Mouse (Mus musculus) right cerebral cortex, adult 18-20 months (tissue): Measurements from ENCODE around the gene Supt4a.

Experiments used
- DNase-seq: peaks from one replicate; pipeline ENCODE4 v3.0.0; 2022; ENCODE audit warnings: mixed read lengths

The Supt4a gene

DNA sequence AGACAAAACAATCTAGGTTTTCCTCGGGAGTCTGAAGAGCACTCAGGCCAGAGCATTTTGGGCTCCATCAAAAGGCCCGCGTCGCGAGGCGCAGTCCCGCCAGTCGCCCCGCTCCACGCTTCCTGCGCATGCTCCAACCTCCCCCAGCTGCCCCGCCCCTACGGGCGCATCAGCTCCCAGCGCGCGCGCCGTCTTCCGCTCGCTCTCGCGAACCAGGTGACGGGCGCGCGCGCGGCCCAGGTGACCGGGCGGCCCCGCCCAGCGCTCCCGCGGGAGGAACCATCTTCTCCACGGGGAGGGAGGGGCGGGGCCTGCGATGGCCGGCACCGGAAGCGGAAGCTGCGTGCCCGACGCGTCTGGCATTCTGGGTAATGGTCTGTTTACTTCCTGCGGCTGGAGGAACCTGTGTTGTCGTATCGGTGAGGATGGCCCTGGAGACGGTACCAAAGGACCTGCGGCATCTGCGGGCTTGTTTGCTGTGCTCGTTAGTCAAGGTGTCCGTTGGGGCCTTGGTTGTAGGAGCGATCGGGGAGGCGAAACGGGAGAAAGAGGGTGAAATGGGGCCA, at the start of gene Supt4a:
Gene Supt4a (plus strand): TSS at position 378 of the 566 bp plus-strand sequence.
- peak; percentile 96 for DNase-seq

DNA sequence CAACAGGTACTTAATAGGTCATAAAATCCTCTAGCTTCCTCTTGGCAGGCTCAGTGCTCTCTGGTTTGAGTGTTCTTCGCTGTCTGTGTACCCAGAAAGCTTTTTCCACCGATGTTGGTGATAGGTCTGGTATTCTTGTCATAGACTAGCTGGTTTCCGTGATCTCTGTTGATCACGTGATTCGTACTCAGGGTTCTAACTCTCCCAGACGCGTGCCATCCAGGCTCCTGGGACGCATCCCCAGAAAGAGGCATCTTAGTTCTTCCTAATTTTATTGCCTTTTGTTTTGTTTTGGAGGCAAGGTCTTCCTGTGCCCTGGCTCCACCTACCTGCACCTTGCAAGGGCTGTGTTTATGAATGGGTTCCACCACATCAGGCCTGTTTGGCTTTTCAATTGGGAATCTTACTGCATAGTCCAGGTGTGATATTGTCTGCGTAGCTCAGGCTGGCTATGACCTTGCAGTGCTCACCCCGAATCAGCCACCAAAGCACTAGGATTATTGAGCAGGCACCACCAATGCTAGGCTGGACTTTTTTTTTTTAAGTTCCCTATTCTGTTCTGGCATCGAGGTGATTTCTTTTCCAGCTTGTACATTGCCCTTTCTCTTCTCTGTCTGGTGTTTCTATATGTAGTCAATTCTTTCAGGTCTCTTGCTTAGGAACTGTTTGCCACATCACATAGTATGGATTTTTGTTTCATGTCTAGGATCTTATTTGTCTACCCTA, 48.7 kb upstream of the Supt4a start:
- no peak for DNase-seq

DNA sequence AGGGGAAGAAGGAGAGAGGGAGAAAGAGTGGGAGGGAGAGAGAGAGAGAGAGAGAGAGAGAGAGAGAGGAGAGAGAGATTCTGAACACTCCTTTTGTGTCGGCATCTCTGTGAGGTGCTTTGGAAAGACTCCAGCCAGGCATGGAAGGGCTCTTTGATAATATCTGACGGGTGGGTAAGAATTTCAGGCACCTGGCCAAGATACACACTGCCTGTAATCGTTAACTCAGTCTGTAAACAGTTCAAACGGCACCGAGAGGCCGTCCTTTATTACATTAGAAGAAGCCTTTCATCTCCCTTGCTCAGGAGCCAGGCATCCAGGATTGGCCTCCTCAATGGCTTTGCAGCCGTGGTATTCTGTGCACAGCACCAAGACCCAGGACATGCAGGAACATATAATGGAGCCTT, 47.9 kb upstream of the Supt4a start:
- no peak for DNase-seq

DNA sequence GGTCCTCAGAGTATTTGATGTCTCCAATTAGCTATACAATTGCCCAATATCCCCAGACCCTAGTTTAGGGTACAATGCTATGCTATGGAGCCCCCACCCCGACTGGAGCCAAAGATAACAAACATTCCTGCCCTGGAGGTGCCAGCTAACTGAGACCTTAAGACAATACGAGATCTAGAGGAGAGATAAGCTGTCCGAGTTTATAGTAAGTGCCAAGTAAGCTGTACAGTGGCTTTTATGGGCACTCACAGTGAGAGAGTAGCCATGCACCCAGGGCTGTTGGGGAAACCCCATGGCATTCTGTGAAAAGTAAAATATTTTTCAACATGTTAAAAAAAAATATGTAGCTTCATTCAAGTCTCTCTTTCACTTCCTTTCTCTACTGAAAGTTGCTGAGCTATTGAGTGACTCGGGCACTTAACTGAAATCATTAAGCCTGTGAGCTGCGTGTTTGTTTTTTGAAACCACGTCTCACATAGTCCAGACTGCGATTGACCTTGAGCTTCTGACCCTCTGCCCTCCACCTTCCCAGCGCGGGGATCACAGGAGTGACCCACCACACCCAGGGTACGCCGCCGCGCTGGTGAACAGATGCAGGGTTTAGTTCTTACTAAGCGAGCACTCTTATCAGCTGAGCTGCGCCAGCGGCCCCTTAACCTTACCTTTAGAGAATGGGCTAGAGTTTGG, 47.2 kb upstream of the Supt4a start:
- no peak for DNase-seq

DNA sequence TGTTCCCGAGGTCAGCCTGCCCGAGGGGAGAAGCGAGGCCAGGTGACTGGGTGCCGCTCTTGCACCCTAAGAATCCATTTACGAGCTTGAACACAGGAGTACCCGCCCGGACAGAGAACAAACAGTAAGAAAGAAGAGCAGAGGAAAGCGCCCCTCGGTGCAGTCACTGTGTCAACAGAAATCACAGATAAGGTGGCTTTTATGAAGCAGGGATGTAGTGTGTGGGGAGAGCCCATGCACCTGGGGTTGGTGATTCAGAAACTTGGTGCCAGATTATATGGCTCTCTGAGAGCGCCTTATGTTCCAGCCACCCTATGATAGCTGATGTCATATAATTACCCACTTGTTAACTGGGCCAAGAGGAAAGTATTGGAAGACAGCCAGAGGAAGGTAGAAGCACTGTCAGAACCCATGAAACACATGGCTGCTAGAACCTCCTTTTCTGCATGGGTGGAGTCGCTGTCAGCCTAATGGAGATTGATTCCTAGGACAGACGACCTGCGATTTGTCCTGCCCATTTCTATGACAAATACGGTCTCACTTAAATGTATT, 40.1 kb upstream of the Supt4a start:
- DNase-seq = no peak

DNA sequence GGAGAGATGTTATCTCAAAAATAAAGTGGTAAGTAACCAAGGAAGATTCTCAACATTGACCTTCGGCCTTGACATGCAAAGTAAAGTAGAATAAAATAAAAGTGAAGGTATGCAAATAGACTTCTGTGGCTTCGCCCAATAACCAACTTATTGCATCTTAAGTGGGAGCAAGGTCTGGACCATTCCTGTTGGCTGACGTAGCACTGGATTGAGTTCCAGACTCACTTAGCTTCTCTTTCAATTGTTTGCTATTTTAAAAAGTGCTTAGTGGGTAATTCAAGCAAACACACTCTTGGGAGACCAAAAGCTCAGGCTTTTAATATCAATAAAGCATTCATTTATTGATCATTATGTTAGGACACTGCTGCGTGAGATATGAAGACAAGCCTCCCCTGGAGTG, 39.2 kb upstream of the Supt4a start:
- DNase-seq = no peak

DNA sequence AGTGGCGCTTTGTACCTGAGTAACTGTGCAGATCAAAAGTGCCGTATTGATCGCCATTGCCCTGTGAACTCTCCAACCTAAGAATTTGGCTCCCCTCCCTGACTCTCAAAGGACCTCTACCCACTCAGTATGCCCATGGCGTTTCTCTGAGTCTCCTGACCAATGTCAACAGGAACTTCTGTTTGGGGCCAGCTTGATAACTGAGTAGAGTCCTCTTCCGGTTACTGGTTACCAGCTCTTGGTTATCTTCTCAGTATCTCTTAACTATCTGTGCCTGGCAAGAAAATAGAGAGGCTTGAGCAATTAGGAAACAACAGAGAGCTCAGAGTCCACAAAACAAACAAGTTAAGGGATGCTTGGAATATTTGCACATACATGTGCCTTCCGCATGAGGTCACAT, 36.2 kb upstream of the Supt4a start:
- DNase-seq = no peak

DNA sequence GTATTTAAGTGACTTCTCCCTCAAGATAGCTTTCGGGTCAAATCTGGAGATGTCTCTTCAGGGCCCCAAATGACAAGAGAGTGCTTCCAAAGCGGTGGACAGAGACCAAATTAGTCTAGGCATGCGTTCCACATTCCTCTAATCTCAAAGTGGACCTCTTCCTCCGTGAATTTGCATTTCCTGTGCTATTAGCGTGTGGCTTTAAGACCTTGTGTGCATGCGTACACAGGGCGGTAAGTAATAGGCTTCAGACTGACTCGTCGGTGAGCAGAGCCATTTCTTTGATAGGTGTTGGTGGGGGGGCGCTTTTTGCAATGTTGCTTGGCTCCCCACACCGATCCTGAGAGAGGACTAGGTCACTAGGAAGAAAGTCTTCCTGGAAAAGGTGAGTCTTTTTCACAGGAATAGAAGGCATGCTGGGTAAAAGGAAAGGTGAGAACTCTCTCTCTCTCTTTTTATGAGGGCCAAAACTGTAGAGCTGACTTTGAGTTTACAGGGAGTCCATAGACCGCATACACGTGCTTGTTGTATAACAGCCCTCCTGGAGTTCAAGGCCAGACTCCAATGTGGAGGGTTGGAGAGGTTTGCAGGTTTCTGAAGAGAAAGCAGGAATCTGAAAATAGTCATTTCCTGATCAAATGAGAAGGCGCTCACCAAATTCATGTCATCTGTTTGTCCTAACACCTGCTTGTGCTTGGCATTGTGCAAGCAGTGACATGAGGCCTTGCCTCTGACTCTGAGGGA, 35.3 kb upstream of the Supt4a start:
- no peak for DNase-seq

DNA sequence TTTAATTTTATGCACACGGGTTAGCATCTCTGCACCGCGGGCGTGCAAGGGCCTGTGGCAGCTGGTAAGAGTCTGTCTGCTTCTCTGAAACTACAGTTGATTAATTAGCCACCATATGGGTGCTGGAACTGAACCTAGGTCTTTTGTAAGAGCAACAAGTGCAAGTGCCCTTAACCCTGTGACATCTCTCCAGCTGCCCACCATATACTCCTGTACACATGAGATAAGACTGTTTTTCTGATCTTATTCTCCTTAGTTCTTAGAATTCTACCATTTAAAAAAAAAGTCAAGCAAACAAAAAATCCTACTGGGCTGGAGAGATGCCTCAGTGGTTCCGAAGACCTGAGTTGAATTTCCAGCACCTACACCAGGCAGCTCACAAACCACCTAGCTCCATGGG, 33.7 kb upstream of the Supt4a start:
- DNase-seq = no peak

DNA sequence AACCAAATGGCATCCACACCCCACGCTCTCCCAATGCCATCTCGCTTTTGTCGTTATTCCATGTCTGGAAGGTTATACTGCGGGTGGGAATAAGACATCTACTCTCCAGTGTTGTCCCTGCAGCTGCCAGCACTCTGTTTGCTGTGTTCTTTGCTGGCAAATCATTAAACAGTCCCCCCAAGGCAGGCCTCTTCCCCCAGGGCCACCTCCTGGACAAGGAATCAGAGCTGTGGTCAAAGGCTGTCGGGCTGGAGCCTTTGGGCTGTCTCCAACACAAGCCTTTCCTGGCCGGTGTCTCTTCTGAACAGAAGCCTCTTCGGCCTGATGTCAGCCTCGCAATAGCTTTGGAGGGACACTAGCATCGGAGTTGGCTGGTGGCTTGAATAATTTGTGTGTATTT, 33.1 kb upstream of the Supt4a start:
- DNase-seq = no peak

DNA sequence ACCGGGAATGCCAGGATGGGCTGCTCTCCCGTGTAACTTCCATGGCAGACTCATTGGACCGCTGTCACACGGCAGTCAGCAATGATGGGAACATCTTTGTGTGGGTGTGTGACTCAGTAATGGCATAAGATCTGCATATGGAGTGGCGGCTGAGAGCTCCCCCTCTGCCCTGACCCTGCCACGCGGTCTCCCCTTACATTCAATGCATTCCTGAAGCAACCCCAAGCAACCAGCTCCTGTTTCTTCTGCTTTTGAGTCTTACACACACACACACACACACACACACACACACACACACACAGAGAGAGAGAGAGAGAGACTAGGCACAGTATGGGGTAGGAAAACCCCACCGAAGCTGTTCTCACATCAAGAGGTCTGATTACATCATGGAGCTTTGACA, 29.8 kb upstream of the Supt4a start:
- DNase-seq = no peak

DNA sequence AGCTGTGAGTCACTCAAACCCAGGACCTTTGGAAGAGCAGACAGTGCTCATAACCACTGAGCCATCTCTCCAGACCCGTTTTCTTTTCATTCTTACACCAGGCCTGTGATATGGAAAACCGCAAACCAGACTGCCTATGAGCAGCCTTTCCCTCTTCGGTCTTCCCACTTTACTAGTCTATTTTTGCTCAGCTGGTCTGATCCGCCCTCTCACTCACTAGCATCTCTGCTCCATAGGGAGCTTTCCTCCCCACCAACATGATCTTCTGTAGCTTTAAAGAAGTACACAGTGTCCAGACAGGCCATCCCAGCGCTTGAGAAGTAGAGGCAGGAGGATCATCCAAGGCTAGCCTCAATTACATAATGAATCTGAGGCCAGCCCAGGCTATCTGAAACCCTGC, 28.4 kb upstream of the Supt4a start:
- no peak for DNase-seq

DNA sequence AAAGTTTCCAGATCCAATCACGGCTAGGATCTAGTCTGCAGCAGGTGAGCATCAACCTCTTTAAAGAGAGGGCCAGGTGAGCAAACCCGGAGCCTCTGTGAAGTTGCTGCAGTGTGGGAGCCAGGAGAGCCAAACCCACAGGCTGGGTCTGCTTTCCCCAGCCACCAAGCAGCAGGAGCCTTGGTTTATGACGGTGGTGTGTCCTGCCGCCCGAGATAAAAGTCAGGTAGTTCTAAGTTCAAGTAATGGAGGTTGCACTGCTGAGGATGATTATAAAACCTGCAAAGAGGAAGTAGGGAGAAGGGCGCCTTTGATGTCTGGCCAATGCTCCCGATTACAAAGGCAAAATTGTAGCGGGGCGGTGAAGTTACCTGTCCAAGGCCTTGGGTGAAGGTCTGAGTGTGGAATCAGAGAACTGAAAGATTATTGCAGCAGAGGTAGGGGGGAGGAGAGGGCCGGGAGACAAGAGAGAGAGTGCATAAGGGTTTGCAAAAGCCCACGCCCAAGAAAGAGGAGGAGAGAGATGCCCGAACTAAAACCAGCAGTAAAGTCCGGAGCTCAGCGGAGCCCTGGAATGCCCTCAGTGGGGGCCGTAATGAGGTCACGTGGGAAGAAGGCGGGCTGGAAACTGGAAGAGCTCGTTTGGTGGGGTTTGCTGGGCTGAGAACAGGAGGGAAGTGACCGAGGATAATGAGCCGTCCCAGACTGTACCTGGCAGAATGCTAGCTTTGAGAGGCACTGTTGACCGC, 27.7 kb upstream of the Supt4a start:
- no peak for DNase-seq

DNA sequence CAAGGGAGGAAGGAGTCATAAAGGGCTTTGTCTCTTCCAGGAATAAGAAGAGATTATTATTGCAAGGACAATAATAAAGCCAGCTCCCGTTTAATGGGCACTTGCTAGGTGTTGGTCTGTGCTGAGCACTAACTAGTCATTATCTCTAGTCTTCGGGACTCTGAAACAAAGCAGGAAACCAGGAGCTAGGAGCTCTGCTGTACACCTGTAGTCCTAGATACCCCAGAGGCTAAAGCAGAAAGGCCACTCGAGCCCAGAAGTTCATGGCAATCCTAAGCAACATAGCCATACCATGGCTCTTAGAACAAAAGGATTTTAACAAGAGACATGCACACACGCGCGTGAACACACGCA, 27.1 kb upstream of the Supt4a start:
- DNase-seq = no peak

DNA sequence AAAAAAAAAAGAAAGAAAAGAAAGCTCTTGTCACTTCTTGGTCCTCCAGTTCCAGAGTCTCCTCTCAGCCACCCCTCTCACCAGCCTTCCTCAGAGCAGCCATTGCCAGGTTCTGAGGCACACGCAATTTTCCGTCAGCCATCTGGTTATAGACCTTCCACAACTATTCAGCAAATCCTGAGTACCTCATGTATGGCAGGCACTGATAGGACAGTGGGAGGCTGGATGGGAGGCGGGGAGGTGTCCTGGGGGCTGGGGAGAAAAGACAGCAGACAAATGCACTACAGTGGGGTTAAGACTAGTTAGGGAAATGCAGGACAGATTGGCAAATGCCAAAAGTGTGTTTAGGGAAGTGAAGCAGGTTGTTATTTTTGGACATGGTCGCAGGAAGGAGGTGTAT, 25.2 kb upstream of the Supt4a start:
- no peak for DNase-seq

DNA sequence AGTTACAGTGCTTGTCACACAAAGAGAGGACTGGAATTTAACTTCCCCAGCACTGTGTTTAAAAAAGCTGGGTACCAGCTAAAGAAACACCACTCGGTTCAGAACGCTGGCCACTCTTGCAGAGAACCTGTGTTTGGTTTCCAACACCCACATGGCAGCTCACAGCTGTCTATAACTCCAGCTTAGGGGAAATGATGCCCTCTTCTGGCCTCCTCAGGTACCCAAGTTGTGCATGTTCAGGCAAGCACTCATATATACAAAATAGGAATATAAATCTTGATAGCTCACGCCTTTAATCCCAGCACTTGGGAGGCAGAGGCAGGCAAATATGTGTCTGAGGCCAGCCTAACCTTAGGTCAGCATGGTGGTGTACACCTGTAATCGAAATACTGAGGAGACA, 21.4 kb upstream of the Supt4a start:
- no peak for DNase-seq

DNA sequence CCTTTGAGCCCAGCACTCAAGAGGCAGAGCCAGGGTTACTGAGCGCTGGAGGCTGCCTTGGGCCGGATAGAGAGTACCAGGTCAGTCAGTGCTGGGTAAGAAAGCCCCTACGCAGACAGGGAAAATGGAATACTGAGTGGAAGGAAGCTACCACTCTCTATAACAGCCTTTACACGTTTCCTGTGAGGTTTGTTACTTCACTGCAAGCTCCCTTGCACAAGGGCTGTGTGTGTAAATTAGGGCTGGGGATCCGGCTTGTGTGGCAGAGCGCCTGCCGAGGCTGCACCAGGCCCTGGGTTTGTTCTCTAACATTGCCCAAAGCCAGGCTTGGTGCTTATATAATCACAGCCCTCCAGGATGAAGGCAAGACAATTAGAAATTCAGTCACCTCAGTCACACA, 17.8 kb upstream of the Supt4a start:
- DNase-seq = no peak

DNA sequence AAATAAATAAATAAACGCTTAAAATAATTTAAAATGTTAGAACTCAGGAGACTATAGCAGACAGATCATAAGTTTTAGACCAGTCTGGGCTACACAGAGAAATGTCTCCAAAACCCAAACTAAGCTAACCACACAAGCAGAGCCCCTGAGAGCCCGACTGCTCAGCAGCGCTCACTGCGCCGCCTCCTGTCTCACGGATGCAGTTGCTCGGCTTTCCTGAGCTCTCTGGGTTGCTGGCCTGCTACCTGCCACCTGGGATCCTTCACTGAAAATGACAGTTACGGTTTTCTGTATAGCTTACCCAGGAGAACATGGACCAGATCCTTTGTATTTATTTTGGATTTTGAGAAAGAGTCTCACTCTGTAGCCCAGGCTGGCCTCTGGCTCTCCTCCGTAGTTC, 17.0 kb upstream of the Supt4a start:
- no peak for DNase-seq

DNA sequence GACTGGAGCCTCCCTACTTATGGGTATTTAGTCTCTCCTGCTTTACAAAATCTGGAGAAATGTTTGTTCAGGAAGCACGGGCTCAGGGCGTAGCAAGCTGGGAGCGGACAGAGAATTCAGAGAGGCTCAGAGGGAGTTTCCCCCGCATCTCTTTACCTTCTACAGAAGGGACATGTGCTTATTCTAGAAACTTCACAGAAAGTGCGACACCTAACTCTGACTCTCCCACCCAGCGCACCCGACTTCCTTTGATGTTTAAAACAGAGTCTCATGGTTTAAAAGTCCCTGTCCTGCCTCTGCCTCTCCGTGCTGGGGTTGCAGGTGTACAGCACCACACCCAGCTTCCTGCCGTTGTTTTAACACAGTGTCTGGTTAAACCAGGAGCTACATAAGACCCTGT, 16.5 kb upstream of the Supt4a start:
- DNase-seq = no peak

DNA sequence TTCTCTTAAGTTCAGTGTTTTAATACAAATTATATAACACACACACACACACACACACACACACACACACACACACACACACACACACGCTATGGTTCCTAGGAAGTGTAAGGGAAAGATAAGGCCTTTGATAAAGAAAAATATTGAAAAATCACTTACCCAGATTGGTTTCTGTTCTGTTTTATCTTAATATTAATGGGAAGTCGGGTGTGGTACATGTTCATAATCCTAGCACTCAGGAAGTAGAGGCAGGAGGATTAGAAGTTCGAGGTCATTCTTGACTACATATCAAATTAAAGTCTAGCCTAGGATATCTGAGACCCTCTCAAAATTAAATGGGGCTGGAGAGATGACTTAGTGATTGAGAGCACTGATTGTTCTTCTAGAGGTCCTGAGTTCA, 15.2 kb upstream of the Supt4a start:
- DNase-seq = no peak

DNA sequence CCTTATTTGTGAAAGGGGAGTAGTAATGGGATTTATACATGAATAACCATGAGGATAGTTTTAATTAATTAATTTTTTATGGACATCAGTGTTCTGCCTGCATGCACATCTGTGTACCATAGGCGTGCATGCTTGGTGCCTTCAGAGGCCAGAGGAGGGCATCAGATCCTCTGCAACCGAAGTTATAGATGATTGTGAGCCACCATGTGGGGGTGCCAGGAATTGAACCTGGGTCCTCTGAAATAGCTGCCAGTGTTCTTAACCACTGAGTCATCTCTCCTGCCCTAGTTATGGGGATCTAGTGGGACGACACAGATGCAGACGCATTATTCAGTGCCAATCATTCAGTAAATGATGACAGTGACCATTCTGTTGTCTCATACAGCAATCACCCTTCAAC, 14.5 kb upstream of the Supt4a start:
- no peak for DNase-seq

DNA sequence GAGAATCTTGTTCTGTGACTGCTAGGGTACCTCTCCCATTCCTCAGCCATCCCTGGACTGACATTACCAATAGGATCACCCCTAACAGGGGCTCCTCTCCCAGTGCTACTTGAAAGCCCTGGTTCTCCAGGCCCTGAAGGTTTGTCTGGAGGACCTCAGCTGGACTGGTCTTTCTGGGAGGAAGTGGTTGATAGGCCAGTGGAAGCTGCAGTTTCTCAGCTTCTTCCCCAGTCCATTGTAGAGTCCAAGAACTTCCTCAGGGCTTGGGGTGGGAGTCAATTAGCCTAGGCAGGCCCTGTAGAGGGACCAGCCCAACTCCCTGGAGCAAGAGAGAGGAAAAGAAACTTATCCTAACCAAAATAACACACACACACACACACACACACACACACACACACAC, 11.8 kb upstream of the Supt4a start:
- DNase-seq = no peak
